Mouse (Mus musculus) kidney, adult 2 months (tissue): ENCODE data around the gene Htra2. TPM values are rescaled to one million over a fixed set of nuclear protein-coding genes. Genes with fewer than 3 reads are reported as not detected.

Source experiments
- DNase-seq: peaks from one replicate; pipeline ENCODE4 v3.0.0; 2021
- H3K27ac ChIP-seq: fragments of 200-500 bp; 2 replicates; pipeline ENCODE4 v1.5.1; 2012; ENCODE audit warnings: low read depth, low read length, control low read depth, inconsistent platforms; ENCODE audit not compliant: insufficient read depth
- H3K27me3 ChIP-seq: fragments of 200-500 bp; replicated peaks from 2 replicates; pipeline ENCODE4 v1.6.1; 2012; ENCODE audit warnings: mild to moderate bottlenecking, moderate library complexity, low read length, inconsistent platforms; ENCODE audit not compliant: control insufficient read depth, insufficient read depth
- H3K36me3 ChIP-seq: fragments of 200-500 bp; 2 replicates; pipeline ENCODE4 v1.6.1; 2012; ENCODE audit warnings: mild to moderate bottlenecking, moderate library complexity, low read length, inconsistent platforms; ENCODE audit not compliant: control insufficient read depth, insufficient read depth
- H3K4me1 ChIP-seq: fragments of 200-500 bp; 2 replicates; pipeline ENCODE4 v1.6.1; 2011; ENCODE audit warnings: low read length; ENCODE audit not compliant: control insufficient read depth, insufficient read depth
- H3K4me3 ChIP-seq: fragments of 200-500 bp; 2 replicates; pipeline ENCODE4 v1.5.1; 2011; ENCODE audit warnings: mild to moderate bottlenecking, low read depth, low read length, control low read depth; ENCODE audit not compliant: insufficient read depth
- CTCF ChIP-seq: fragments of 200-500 bp; conservative IDR thresholded peaks from 2 replicates; pipeline ENCODE4 v1.5.1; 2011; ENCODE audit warnings: low read depth, mild to moderate bottlenecking, control low read depth, low read length, moderate library complexity, mixed read lengths; ENCODE audit not compliant: insufficient read depth, insufficient read length
- POLR2A ChIP-seq: fragments of 200-500 bp; IDR thresholded peaks from one replicate; pipeline ENCODE4 v1.6.1; 2011; ENCODE audit warnings: low read depth, low read length, control low read depth
- WGBS: fragments of 180-500 bp; shearing (Covaris S2); methylation state at CpG from one replicate; pipeline ENCODE4 v1.1.7; 2018; 5-methylcytosine and 5-hydroxymethylcytosine counted together
- polyA plus RNA-seq: library from polyadenylated mRNA; depleted of rRNA; stranded (reverse); fragments of >200 nt; gene quantifications from 2 replicates; pipeline ENCODE4 v1.2.3, GENCODE M21; 2012

Gene Htra2
- polyA plus RNA-seq, 1 experiment, result 40.2 TPM

DNA sequence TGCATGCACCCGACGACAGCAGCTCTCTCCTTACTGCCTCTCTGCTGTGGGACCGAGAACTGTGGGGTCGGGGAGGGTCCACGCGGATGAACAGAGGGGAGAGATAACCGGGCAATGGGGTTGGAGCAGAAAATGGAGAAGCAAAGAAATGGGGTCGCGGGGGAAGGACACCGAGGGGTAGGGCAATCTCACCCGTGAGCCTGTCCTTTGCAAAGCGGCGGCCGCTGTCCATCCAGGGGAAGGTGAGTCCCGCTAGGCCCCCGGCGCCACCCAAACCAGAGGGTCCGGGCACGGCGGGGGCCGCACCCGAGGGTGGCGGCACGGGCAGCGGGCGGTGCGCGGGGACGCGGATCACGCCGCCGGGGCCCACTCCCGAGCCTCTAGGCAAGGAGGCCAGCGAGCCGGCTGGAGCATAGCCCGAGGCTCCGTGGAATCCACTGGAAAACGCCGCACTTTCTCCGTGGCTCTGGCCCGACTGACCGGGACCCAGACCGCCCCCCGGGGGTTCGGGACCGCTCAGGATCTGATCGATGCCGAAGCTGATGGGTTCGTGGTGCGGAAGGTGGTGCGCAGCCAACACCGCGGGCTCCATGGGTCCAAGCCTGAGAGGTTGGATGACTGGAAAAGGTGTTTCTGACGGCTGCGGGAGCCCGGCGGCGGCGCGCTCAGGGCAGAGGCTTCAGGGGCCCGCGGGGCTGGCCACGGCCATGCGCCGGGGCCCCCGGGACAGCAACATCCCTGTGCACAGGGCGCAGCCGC is 14.6 kb upstream of the Htra2 start:
- H3K27me3 ChIP-seq, result peaks cover 23% of the 10 kb centered on the region
- no peaks in the 10 kb centered on the region for H3K36me3 ChIP-seq
- WGBS, result 2% methylated on average over 69 of the region's 69 CpGs
- H3K4me3 ChIP-seq, result no peak overlapping the region
- TF ChIP-seq POLR2A, result no peak
- no peak for TF ChIP-seq CTCF
- DNase-seq, result no peak
- no peak overlapping the region for H3K27ac ChIP-seq
- no peaks in the 10 kb centered on the region for H3K4me1 ChIP-seq

DNA sequence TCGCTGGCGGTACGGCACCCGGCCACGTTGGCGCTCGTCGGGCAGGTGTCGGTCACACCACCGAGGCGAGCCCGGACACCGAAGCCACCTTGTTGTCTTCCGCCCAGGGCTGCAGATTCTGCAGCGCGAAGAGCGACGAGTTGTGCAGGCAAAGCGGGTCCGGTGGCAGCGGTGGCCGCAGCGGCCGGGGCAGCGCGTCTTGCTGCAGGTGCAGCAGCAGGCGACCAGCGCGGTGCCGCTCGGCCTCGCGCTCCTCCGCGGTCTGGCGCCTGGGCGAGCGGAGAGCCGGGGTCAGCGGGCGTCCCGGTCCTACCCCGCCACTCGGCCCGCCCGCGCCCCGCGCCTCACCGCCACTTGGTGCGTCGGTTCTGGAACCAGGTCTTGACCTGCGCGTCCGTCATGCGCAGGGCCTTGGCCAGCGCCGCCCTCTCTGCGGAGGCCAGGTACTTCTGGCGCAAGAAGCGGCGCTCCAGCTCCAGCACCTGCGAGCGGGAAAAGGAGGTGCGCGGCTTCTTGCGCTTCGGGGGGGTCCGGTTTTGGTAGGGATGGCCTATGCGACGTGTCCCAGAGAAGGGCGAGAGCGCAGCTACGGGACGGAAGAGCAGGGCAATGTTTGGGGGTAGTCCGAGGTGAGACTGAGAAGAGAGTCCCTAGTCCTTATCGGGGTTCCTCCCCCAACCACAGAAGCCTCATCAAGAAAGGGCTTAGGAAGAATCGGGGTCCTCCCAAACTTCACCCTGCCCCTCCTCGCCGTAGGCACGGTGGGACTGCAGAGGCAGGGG is 13.8 kb upstream of the Htra2 start:
- no peaks in the 10 kb centered on the region for H3K4me1 ChIP-seq
- no peak overlapping the region for H3K27ac ChIP-seq
- H3K4me3 ChIP-seq, result peak overlapping the region; percentile 48; the same call in 1 of the 2 replicates
- peak; percentile 59 for DNase-seq
- WGBS, result 3% methylated on average over 70 of the region's 81 CpGs
- no peaks in the 10 kb centered on the region for H3K36me3 ChIP-seq
- TF ChIP-seq CTCF, result no peak
- no peak for TF ChIP-seq POLR2A
- peaks cover 23% of the 10 kb centered on the region for H3K27me3 ChIP-seq

DNA sequence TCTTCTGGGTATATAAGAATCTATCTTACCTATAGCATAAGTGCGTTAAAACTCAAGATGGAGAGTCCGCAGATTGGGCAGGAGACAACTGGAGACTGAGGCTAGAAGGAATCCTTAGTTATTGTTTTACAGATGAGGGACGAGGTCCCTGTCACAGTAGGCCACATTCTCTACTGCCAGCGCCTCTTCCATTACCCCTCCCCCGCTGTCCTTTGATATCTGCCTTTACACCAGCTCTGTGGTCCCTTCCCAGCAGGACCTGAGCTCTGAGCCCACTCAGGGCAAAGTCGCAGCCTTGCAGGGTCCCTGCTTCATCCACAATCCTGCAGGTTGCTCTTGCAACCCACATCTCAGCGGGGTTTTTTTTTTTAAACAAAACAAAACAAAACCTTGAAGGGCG is 13.1 kb upstream of the Htra2 start:
- Histone ChIP-seq H3K4me1 (no peaks in the 10 kb centered on the region), H3K4me3 (no peak overlapping the region), H3K27me3 (peaks cover 23% of the 10 kb centered on the region), H3K36me3 (no peaks in the 10 kb centered on the region), H3K27ac (no peak overlapping the region)
- 48% methylated on average over 8 of the region's 8 CpGs for WGBS
- DNase-seq, result peak; percentile 25
- TF ChIP-seq CTCF, result no peak
- TF ChIP-seq POLR2A, result no peak

GRCm38 (mm10) chr6:83066441-83066840 is 11.4 kb upstream of the Htra2 start:
- TF ChIP-seq CTCF, result no peak
- no peak for TF ChIP-seq POLR2A
- no peak overlapping the region for H3K4me3 ChIP-seq
- WGBS, result 63% methylated on average over 6 of the region's 6 CpGs
- no peak overlapping the region for H3K27ac ChIP-seq
- H3K36me3 ChIP-seq, result no peaks in the 10 kb centered on the region
- no peak for DNase-seq
- H3K4me1 ChIP-seq, result no peaks in the 10 kb centered on the region
- H3K27me3 ChIP-seq, result peaks cover 23% of the 10 kb centered on the region

- Histone ChIP-seq H3K4me3 (no peak overlapping the region), H3K27me3 (peaks cover 19% of the 10 kb centered on the region), H3K36me3 (no peaks in the 10 kb centered on the region), H3K4me1 (no peaks in the 10 kb centered on the region), H3K27ac (no peak overlapping the region)
- 76% methylated on average over 8 of the region's 8 CpGs for WGBS
- DNase-seq, result no peak
- no peak for TF ChIP-seq POLR2A
- no peak for TF ChIP-seq CTCF
Observed at GRCm38 (mm10) chr6:83065995-83066394, 10.9 kb upstream of the Htra2 start.

GRCm38 (mm10) chr6:83058725-83059124 is 3.7 kb upstream of the Htra2 start:
- peaks cover 5% of the 10 kb centered on the region; the same call in 1 of the 2 replicates for H3K4me1 ChIP-seq
- no peaks in the 10 kb centered on the region for H3K27me3 ChIP-seq
- TF ChIP-seq POLR2A (no peak), CTCF (no peak)
- H3K27ac ChIP-seq, result no peak overlapping the region
- no peak for DNase-seq
- H3K36me3 ChIP-seq, result no peaks in the 10 kb centered on the region
- WGBS, result 81% methylated on average over 2 of the region's 2 CpGs
- no peak overlapping the region for H3K4me3 ChIP-seq

- peaks cover 10% of the 10 kb centered on the region for H3K4me1 ChIP-seq
- peak within 1 kb of the TSS; percentile 9; the same call in 1 of the 2 replicates for H3K4me3 ChIP-seq
- no peaks in the 10 kb centered on the region for H3K36me3 ChIP-seq
- no peak for TF ChIP-seq CTCF
- no peaks in the 10 kb centered on the region for H3K27me3 ChIP-seq
- DNase-seq, result peak; percentile 91
- no peak within 1 kb of the TSS for H3K27ac ChIP-seq
- 36% methylated on average over 3 of the region's 3 CpGs for WGBS
Observed at GRCm38 (mm10) chr6:83057790-83058189, 2.7 kb upstream of the Htra2 start, which contains the start of gene Dqx1. TSS of gene Dqx1 (plus strand) at chr6:83057844.
